9 mouse cellular contexts compared by ENCODE assay signal in genomic region chr15:81606634-81607033, GRCm38 (mm10). TPM values are rescaled to one million over a fixed set of nuclear protein-coding genes. Genes with fewer than 3 reads are reported as not detected.
DNase-seq lines count a peak whose midpoint lies in the region; ATAC-seq and TF ChIP-seq lines count a peak whose summit lies in the region.
"Had no signal": no experiment of that assay in that cellular context is flagged by ENCODE, and none has a peak within 500 bp of the region (broad histone marks: within the 10 kb centered on the region; RNA-seq: fewer than 3 reads in every experiment).

No protein-coding gene starts in this region.

- H3K9ac ChIP-seq in midbrain, embryonic 14.5 days (replicated peaks; ENCODE audit: low read length): no peak overlapping the region
- H3K9ac ChIP-seq in hindbrain, embryonic 12.5 days: no peak overlapping the region

- H3K27me3 ChIP-seq in cerebellum, adult 2 months (ENCODE audit: control insufficient read depth, insufficient read depth, low read length): no peaks in the 10 kb centered on the region
- no peaks in the 10 kb centered on the region for H3K27me3 ChIP-seq in midbrain, embryonic 14.5 days (ENCODE audit: control insufficient read depth, insufficient read depth, low read length)
- no peaks in the 10 kb centered on the region for H3K27me3 ChIP-seq in midbrain, embryonic 10.5 days (ENCODE audit: low read depth, poor library complexity, severe bottlenecking)
- no peaks in the 10 kb centered on the region for H3K27me3 ChIP-seq in hindbrain, embryonic 12.5 days

- H3K4me2 ChIP-seq in midbrain, embryonic 14.5 days (ENCODE audit: low read length): no peak overlapping the region
- H3K4me2 ChIP-seq in hindbrain, embryonic 12.5 days (replicated peaks): no peak overlapping the region

- H3K4me3 ChIP-seq in cerebellum, adult 2 months (replicated peaks; ENCODE audit: insufficient read depth, low read depth, low read length): no peak overlapping the region
- no peak overlapping the region for H3K4me3 ChIP-seq in midbrain, embryonic 14.5 days (replicated peaks; ENCODE audit: low read depth, low read length)
- H3K4me3 ChIP-seq in midbrain, embryonic 10.5 days: no peak overlapping the region
- H3K4me3 ChIP-seq in hindbrain, embryonic 12.5 days: no peak overlapping the region

- ATAC-seq in midbrain, embryonic 14.5 days (ENCODE audit: low FRiP score, low TSS enrichment): no peak
- no peak for ATAC-seq in hindbrain, embryonic 12.5 days (ENCODE audit: low FRiP score)

- no peak overlapping the region for H3K27ac ChIP-seq in cerebellum, adult 2 months (ENCODE audit: insufficient read depth, low read length)
- H3K27ac ChIP-seq in midbrain, embryonic 14.5 days (replicated peaks; ENCODE audit: low read depth, low read length): no peak overlapping the region
- H3K27ac ChIP-seq in midbrain, embryonic 10.5 days (replicated peaks): no peak overlapping the region
- no peak overlapping the region for H3K27ac ChIP-seq in hindbrain, embryonic 12.5 days
- H3K27ac ChIP-seq: macrophage had no signal

- TF ChIP-seq POLR2A in cerebellum, adult 2 months (IDR thresholded peaks at IDR 0.05; ENCODE audit: borderline replicate concordance, insufficient read depth, low read length): no peak

- peaks cover 55% of the 10 kb centered on the region for H3K36me3 ChIP-seq in midbrain, embryonic 14.5 days (ENCODE audit: control insufficient read depth, insufficient read depth, low read length)
- H3K36me3 ChIP-seq in midbrain, embryonic 10.5 days: peaks cover 95% of the 10 kb centered on the region
- H3K36me3 ChIP-seq in hindbrain, embryonic 12.5 days: peaks cover 56% of the 10 kb centered on the region

- H3K9me3 ChIP-seq in midbrain, embryonic 14.5 days (ENCODE audit: control insufficient read depth, low read length): no peaks in the 10 kb centered on the region
- H3K9me3 ChIP-seq in midbrain, embryonic 10.5 days (replicated peaks): no peaks in the 10 kb centered on the region
- no peaks in the 10 kb centered on the region for H3K9me3 ChIP-seq in hindbrain, embryonic 12.5 days (replicated peaks)

- peak; percentile 42; the same call in 1 of the 2 replicates for TF ChIP-seq CTCF in cerebellum, adult 2 months (IDR thresholded peaks at IDR 0.05; ENCODE audit: borderline replicate concordance, insufficient read depth, low read depth, low read length)

- H3K4me1 ChIP-seq in cerebellum, adult 2 months (ENCODE audit: control insufficient read depth, insufficient read depth, low read length): peaks cover 4% of the 10 kb centered on the region; the same call in 1 of the 2 replicates
- no peaks in the 10 kb centered on the region for H3K4me1 ChIP-seq in midbrain, embryonic 14.5 days (ENCODE audit: control insufficient read depth, insufficient read depth, low read length)
- no peaks in the 10 kb centered on the region for H3K4me1 ChIP-seq in midbrain, embryonic 10.5 days
- H3K4me1 ChIP-seq in hindbrain, embryonic 12.5 days: no peaks in the 10 kb centered on the region

- WGBS in cerebellum, adult 2 months: 88% methylated on average over 1 of the region's 1 CpGs
- 88% methylated on average over 1 of the region's 1 CpGs for WGBS in midbrain, embryonic 14.5 days
- WGBS in midbrain, embryonic 10.5 days: 89% methylated on average over 1 of the region's 1 CpGs
- 96% methylated on average over 1 of the region's 1 CpGs for WGBS in hindbrain, embryonic 12.5 days

- DNase-seq in cerebellum, adult 2 months: no peak
- no peak for DNase-seq in cerebellum, adult 9-11 months
- peak; percentile 54 for DNase-seq in midbrain, embryonic 14.5 days
- no peak for DNase-seq in midbrain, embryonic 10.5 days (ENCODE audit: low spot score)
- peak; percentile 13 to 35 for DNase-seq in kidney, postnatal 4 days
- peak; percentile 10 for DNase-seq in spleen, adult 12 weeks (ENCODE audit: low spot score)
- no peak for DNase-seq in layer of hippocampus, adult 11-12 months (ENCODE audit: low spot score)

RNA-seq across cellular contexts. Expression of gene Ep300, which starts 21.5 kb away (rescaled TPM):
- 39.3 and 42.0 TPM in 2 replicates for polyA plus RNA-seq in cerebellum, adult 2 months (2012; rRNA removed)
- polyA plus RNA-seq in midbrain, embryonic 14.5 days (2014; fragmentation: Nextera tagmentation; extraction: Ambion mirVana): 22.3 and 28.5 TPM in 2 replicates
- 14.1 and 21.1 TPM in 2 replicates for polyA plus RNA-seq in midbrain, embryonic 10.5 days (2016; fragmentation: Nextera tagmentation; extraction: Ambion mirVana)
- polyA plus RNA-seq in hindbrain, embryonic 12.5 days (2016; fragmentation: Nextera tagmentation; extraction: Ambion mirVana): 30.4 and 33.8 TPM in 2 replicates

RNA-seq across cellular contexts. Expression of gene L3mbtl2, which starts 57.1 kb away (rescaled TPM):
- polyA plus RNA-seq in cerebellum, adult 2 months (2012; rRNA removed): 28.0 and 28.9 TPM in 2 replicates
- polyA plus RNA-seq in midbrain, embryonic 14.5 days (2014; fragmentation: Nextera tagmentation; extraction: Ambion mirVana): 25.4 and 29.0 TPM in 2 replicates
- 44.6 and 46.1 TPM in 2 replicates for polyA plus RNA-seq in midbrain, embryonic 10.5 days (2016; fragmentation: Nextera tagmentation; extraction: Ambion mirVana)
- polyA plus RNA-seq in hindbrain, embryonic 12.5 days (2016; fragmentation: Nextera tagmentation; extraction: Ambion mirVana): 29.2 and 29.6 TPM in 2 replicates

Comparison
In these comparisons a context has a peak if more than half of its experiments do, and no peak if none do; other contexts are left out.
1. DNase-seq: peak in midbrain, embryonic 14.5 days (single experiment), kidney, postnatal 4 days (2 of 2) and spleen, adult 12 weeks (single experiment); none in cerebellum, adult 2 months (0 of 2), cerebellum, adult 9-11 months (single experiment), midbrain, embryonic 10.5 days (single experiment) and layer of hippocampus, adult 11-12 months (single experiment).